Comparison of ENCODE assay signal across 15 mouse cellular contexts in the genomic region with DNA sequence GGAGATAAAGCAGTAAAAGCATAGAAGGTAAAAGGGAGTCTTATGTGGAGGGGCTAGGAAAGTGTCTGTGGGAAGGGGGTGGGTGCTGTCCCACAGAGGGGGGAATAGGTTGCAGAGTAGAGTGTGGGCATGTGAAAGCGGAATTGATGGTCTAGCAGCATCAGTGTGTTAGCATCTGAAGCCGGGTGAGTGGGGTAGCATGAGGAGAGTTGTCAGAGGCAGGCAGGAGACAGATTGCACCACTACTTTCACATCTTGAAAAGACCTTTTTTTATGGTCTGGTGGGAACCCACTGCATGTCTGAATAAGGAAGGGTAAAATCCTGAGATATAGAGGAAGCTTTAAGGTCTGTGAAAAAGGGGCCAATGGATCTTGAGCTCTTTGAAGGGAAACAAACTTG.
"Had no signal": no experiment of that assay in that cellular context is flagged by ENCODE, and none has a peak within 500 bp of the region (broad histone marks: within the 10 kb centered on the region; RNA-seq: fewer than 3 reads in every experiment).

No protein-coding gene starts in this region.

- DNase-seq: forebrain, postnatal 0 days; gastrocnemius, adult 2 months; gastrocnemius, postnatal 10 days; gastrocnemius, postnatal 25 days; heart, adult 18-20 months; heart, postnatal 10 days; kidney, adult 11 months; kidney, adult 2 months; kidney, adult 9 months; kidney, postnatal 14 days; kidney, postnatal 36 days; layer of hippocampus, postnatal 36 days; left cerebral cortex, postnatal 4 days had no signal

- ATAC-seq: forebrain, postnatal 0 days; hindbrain, postnatal 0 days; liver, embryonic 12.5 days had no signal
